Mouse (Mus musculus): ENCODE results near the gene Gdf1. TPM values are rescaled to one million over a fixed set of nuclear protein-coding genes. Genes with fewer than 3 reads are reported as not detected.

Gdf1 gene
- polyA plus RNA-seq, 1 experiment from 2014 or later, result 4.2 TPM

- Histone ChIP-seq H3K9me3 (replicated peaks; ENCODE audit: control insufficient read depth, low read length) (no peaks in the 10 kb centered on the region), H3K4me2 (ENCODE audit: low read length) (no peak overlapping the region), H3K27me3 (replicated peaks; ENCODE audit: control insufficient read depth, insufficient read depth, low read length) (no peaks in the 10 kb centered on the region), H3K9ac (ENCODE audit: low read length) (no peak overlapping the region), H3K4me3 (ENCODE audit: low read depth, low read length) (no peak overlapping the region), H3K27ac (ENCODE audit: low read depth, low read length) (no peak overlapping the region), H3K4me1 (ENCODE audit: control insufficient read depth, insufficient read depth, low read length) (no peaks in the 10 kb centered on the region), H3K36me3 (ENCODE audit: control insufficient read depth, insufficient read depth, low read length) (peaks cover 87% of the 10 kb centered on the region)
- WGBS, result 93% methylated on average over 7 of the region's 7 CpGs
- DNase-seq (ENCODE audit: low spot score), result no peak
- no peak for ATAC-seq
These were observed 11.0 kb downstream of the Gdf1 start for GRCm38 (mm10) chr8:70340659-70341058.

DNA sequence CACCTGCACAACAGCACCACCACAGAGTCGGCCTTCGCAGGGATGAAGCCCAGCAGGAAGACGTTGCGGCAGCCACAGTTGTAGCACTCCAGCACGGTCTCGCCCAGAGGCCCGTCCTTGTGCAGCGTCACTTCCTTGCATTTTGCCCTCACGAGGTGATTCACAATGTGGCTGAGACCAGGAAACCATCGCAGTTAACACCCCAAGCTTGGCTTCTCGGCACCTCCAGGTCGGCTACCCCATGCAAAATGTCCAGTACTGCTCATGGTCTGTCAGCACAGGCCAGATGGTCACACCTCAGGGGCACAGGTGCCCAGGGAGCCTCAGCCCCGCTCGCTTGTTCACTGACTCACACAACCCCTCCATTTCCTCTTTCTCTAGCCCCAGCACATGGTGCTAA lies 12.4 kb downstream of the Gdf1 start:
- H3K27ac ChIP-seq (ENCODE audit: low read depth, low read length), result no peak overlapping the region
- H3K4me3 ChIP-seq (ENCODE audit: low read depth, low read length), result no peak overlapping the region
- no peaks in the 10 kb centered on the region for H3K9me3 ChIP-seq (replicated peaks; ENCODE audit: control insufficient read depth, low read length)
- ATAC-seq (no peak), DNase-seq (ENCODE audit: low spot score) (no peak)
- H3K36me3 ChIP-seq (ENCODE audit: control insufficient read depth, insufficient read depth, low read length), result peaks cover 77% of the 10 kb centered on the region
- no peak overlapping the region for H3K9ac ChIP-seq (ENCODE audit: low read length)
- no peak overlapping the region for H3K4me2 ChIP-seq (ENCODE audit: low read length)
- no peaks in the 10 kb centered on the region for H3K4me1 ChIP-seq (ENCODE audit: control insufficient read depth, insufficient read depth, low read length)
- WGBS, result 94% methylated on average over 14 of the region's 14 CpGs
- H3K27me3 ChIP-seq (replicated peaks; ENCODE audit: control insufficient read depth, insufficient read depth, low read length), result no peaks in the 10 kb centered on the region

GRCm38 (mm10) chr8:70343076-70343475 lies 13.5 kb downstream of the Gdf1 start:
- no peak overlapping the region for H3K4me3 ChIP-seq (ENCODE audit: low read depth, low read length)
- H3K4me2 ChIP-seq (ENCODE audit: low read length), result no peak overlapping the region
- DNase-seq (ENCODE audit: low spot score) (peak; percentile 22), ATAC-seq (no peak)
- WGBS, result 70% methylated on average over 7 of the region's 7 CpGs
- H3K27me3 ChIP-seq (replicated peaks; ENCODE audit: control insufficient read depth, insufficient read depth, low read length), result no peaks in the 10 kb centered on the region
- no peaks in the 10 kb centered on the region for H3K9me3 ChIP-seq (replicated peaks; ENCODE audit: control insufficient read depth, low read length)
- H3K27ac ChIP-seq (ENCODE audit: low read depth, low read length), result no peak overlapping the region
- H3K36me3 ChIP-seq (ENCODE audit: control insufficient read depth, insufficient read depth, low read length), result peaks cover 67% of the 10 kb centered on the region
- no peaks in the 10 kb centered on the region for H3K4me1 ChIP-seq (ENCODE audit: control insufficient read depth, insufficient read depth, low read length)
- no peak overlapping the region for H3K9ac ChIP-seq (ENCODE audit: low read length)

- Histone ChIP-seq H3K27me3 (replicated peaks; ENCODE audit: control insufficient read depth, insufficient read depth, low read length) (no peaks in the 10 kb centered on the region), H3K4me2 (ENCODE audit: low read length) (no peak overlapping the region), H3K27ac (ENCODE audit: low read depth, low read length) (no peak overlapping the region), H3K4me3 (ENCODE audit: low read depth, low read length) (no peak overlapping the region), H3K36me3 (ENCODE audit: control insufficient read depth, insufficient read depth, low read length) (peaks cover 65% of the 10 kb centered on the region), H3K4me1 (ENCODE audit: control insufficient read depth, insufficient read depth, low read length) (no peaks in the 10 kb centered on the region), H3K9ac (ENCODE audit: low read length) (no peak overlapping the region), H3K9me3 (replicated peaks; ENCODE audit: control insufficient read depth, low read length) (no peaks in the 10 kb centered on the region)
- ATAC-seq (peak; percentile 55), DNase-seq (ENCODE audit: low spot score) (peak; percentile 60)
- WGBS, result 64% methylated on average over 6 of the region's 6 CpGs
These were observed 14.1 kb downstream of the Gdf1 start for GRCm38 (mm10) chr8:70343696-70344095.

GRCm38 (mm10) chr8:70344279-70344678 lies 14.7 kb downstream of the Gdf1 start:
- ATAC-seq (no peak), DNase-seq (ENCODE audit: low spot score) (no peak)
- no peak overlapping the region for H3K27ac ChIP-seq (ENCODE audit: low read depth, low read length)
- H3K4me1 ChIP-seq (ENCODE audit: control insufficient read depth, insufficient read depth, low read length), result no peaks in the 10 kb centered on the region
- WGBS, result 86% methylated on average over 2 of the region's 2 CpGs
- H3K27me3 ChIP-seq (replicated peaks; ENCODE audit: control insufficient read depth, insufficient read depth, low read length), result no peaks in the 10 kb centered on the region
- H3K9ac ChIP-seq (ENCODE audit: low read length), result no peak overlapping the region
- H3K4me2 ChIP-seq (ENCODE audit: low read length), result no peak overlapping the region
- H3K9me3 ChIP-seq (replicated peaks; ENCODE audit: control insufficient read depth, low read length), result no peaks in the 10 kb centered on the region
- H3K36me3 ChIP-seq (ENCODE audit: control insufficient read depth, insufficient read depth, low read length), result peaks cover 65% of the 10 kb centered on the region
- H3K4me3 ChIP-seq (ENCODE audit: low read depth, low read length), result no peak overlapping the region

GRCm38 (mm10) chr8:70347443-70347842 lies 17.8 kb downstream of the Gdf1 start:
- H3K4me1 ChIP-seq (ENCODE audit: control insufficient read depth, insufficient read depth, low read length), result peaks cover 20% of the 10 kb centered on the region
- H3K36me3 ChIP-seq (ENCODE audit: control insufficient read depth, insufficient read depth, low read length), result peaks cover 44% of the 10 kb centered on the region
- H3K9ac ChIP-seq (ENCODE audit: low read length), result no peak overlapping the region
- no peaks in the 10 kb centered on the region for H3K9me3 ChIP-seq (replicated peaks; ENCODE audit: control insufficient read depth, low read length)
- 88% methylated on average over 4 of the region's 4 CpGs for WGBS
- DNase-seq (ENCODE audit: low spot score) (no peak), ATAC-seq (no peak)
- no peak overlapping the region for H3K4me2 ChIP-seq (ENCODE audit: low read length)
- no peak overlapping the region for H3K27ac ChIP-seq (ENCODE audit: low read depth, low read length)
- H3K4me3 ChIP-seq (ENCODE audit: low read depth, low read length), result no peak overlapping the region
- no peaks in the 10 kb centered on the region for H3K27me3 ChIP-seq (replicated peaks; ENCODE audit: control insufficient read depth, insufficient read depth, low read length)

GRCm38 (mm10) chr8:70347860-70348420 lies 18.3 kb downstream of the Gdf1 start:
- DNase-seq (ENCODE audit: low spot score) (no peak), ATAC-seq (no peak)
- Histone ChIP-seq H3K27ac (ENCODE audit: low read depth, low read length) (no peak overlapping the region), H3K27me3 (replicated peaks; ENCODE audit: control insufficient read depth, insufficient read depth, low read length) (no peaks in the 10 kb centered on the region), H3K4me2 (ENCODE audit: low read length) (no peak overlapping the region), H3K4me3 (ENCODE audit: low read depth, low read length) (no peak overlapping the region), H3K36me3 (ENCODE audit: control insufficient read depth, insufficient read depth, low read length) (peaks cover 40% of the 10 kb centered on the region), H3K9ac (ENCODE audit: low read length) (no peak overlapping the region), H3K4me1 (ENCODE audit: control insufficient read depth, insufficient read depth, low read length) (peaks cover 20% of the 10 kb centered on the region), H3K9me3 (replicated peaks; ENCODE audit: control insufficient read depth, low read length) (no peaks in the 10 kb centered on the region)
- 69% methylated on average over 1 of the region's 1 CpGs for WGBS

- H3K27me3 ChIP-seq (replicated peaks; ENCODE audit: control insufficient read depth, insufficient read depth, low read length), result no peaks in the 10 kb centered on the region
- peaks cover 25% of the 10 kb centered on the region for H3K36me3 ChIP-seq (ENCODE audit: control insufficient read depth, insufficient read depth, low read length)
- ATAC-seq, result no peak
- peak overlapping the region; percentile 100 for H3K4me3 ChIP-seq (ENCODE audit: low read depth, low read length)
- DNase-seq (ENCODE audit: low spot score), result no peak
- H3K9me3 ChIP-seq (replicated peaks; ENCODE audit: control insufficient read depth, low read length), result no peaks in the 10 kb centered on the region
- no peak overlapping the region for H3K27ac ChIP-seq (ENCODE audit: low read depth, low read length)
- H3K9ac ChIP-seq (ENCODE audit: low read length), result peak overlapping the region; percentile 97
- H3K4me2 ChIP-seq (ENCODE audit: low read length), result peak overlapping the region; percentile 99
- WGBS, result 56% methylated on average over 15 of the region's 15 CpGs
- peaks cover 25% of the 10 kb centered on the region for H3K4me1 ChIP-seq (ENCODE audit: control insufficient read depth, insufficient read depth, low read length)
These were observed 21.7 kb downstream of the Gdf1 start for GRCm38 (mm10) chr8:70351035-70351999.

GRCm38 (mm10) chr8:70352000-70352384 lies 22.4 kb downstream of the Gdf1 start:
- WGBS, result 24% methylated on average over 3 of the region's 3 CpGs
- DNase-seq (ENCODE audit: low spot score) (no peak), ATAC-seq (no peak)
- Histone ChIP-seq H3K4me2 (ENCODE audit: low read length) (peak overlapping the region; percentile 99), H3K4me1 (ENCODE audit: control insufficient read depth, insufficient read depth, low read length) (peaks cover 25% of the 10 kb centered on the region), H3K4me3 (ENCODE audit: low read depth, low read length) (peak overlapping the region; percentile 100), H3K9ac (ENCODE audit: low read length) (peak overlapping the region; percentile 97), H3K27me3 (replicated peaks; ENCODE audit: control insufficient read depth, insufficient read depth, low read length) (no peaks in the 10 kb centered on the region), H3K9me3 (replicated peaks; ENCODE audit: control insufficient read depth, low read length) (no peaks in the 10 kb centered on the region), H3K27ac (ENCODE audit: low read depth, low read length) (no peak overlapping the region), H3K36me3 (ENCODE audit: control insufficient read depth, insufficient read depth, low read length) (peaks cover 21% of the 10 kb centered on the region)

Measured in forebrain, embryonic 14.5 days (tissue).